Mouse (Mus musculus): ENCODE measurements at regions not wholly inside any gene's neighbourhood (a gene's known extent, or its start where the extent isn't known, plus 50 kb on each side); places are given as distances from the start of the nearest gene placed in this dataset.

- TF ChIP-seq CTCF (IDR thresholded peaks at IDR 0.05; ENCODE audit: extremely low read depth, insufficient read depth, insufficient read length, insufficient replicate concordance) = no peak
- no peak for TF ChIP-seq POLR2A (IDR thresholded peaks at IDR 0.05; ENCODE audit: low read depth, low read length)
These were observed 76.4 kb downstream of the Chst2 start for GRCm38 (mm10) chr9:95330097-95330496.

Data from spleen, adult 2 months (tissue).